Mouse (Mus musculus) cortical plate, adult 2 months (tissue): ENCODE results near the gene Tmem51. TPM values are rescaled to one million over a fixed set of nuclear protein-coding genes. Genes with fewer than 3 reads are reported as not detected.
"Not testable (repeated sequence)": the region's sequence is repeated elsewhere in the genome, so short reads cannot be mapped to it uniquely, and the experiment has no call there.

Experiments used
- H3K27ac ChIP-seq: fragments of 200-500 bp; 2 replicates; pipeline ENCODE4 v1.5.1; 2012; ENCODE audit warnings: low read length, control low read depth, inconsistent platforms; ENCODE audit not compliant: insufficient read depth
- H3K4me1 ChIP-seq: fragments of 200-500 bp; 2 replicates; pipeline ENCODE4 v1.6.1; 2011; ENCODE audit warnings: low read length; ENCODE audit not compliant: control insufficient read depth, insufficient read depth
- H3K4me3 ChIP-seq: fragments of 200-500 bp; 2 replicates; pipeline ENCODE4 v1.5.1; 2011; ENCODE audit warnings: mild to moderate bottlenecking, low read length, control low read depth; ENCODE audit not compliant: insufficient read depth
- CTCF ChIP-seq: fragments of 200-500 bp; IDR thresholded peaks from 2 replicates; pipeline ENCODE4 v1.5.1; 2011; ENCODE audit warnings: mild to moderate bottlenecking, control low read depth, low read length; ENCODE audit not compliant: insufficient read depth; ENCODE audit errors: extremely low read depth
- POLR2A ChIP-seq: fragments of 200-500 bp; IDR thresholded peaks from 2 replicates; pipeline ENCODE4 v1.6.1; 2011; ENCODE audit warnings: mild to moderate bottlenecking, low read length, control low read depth; ENCODE audit not compliant: insufficient read depth; ENCODE audit errors: extremely low read depth
- polyA plus RNA-seq: library from polyadenylated mRNA; depleted of rRNA; stranded (reverse); fragments of >200 nt; gene quantifications from 2 replicates; pipeline ENCODE4 v1.2.3, GENCODE M21; 2012

Gene Tmem51
- polyA plus RNA-seq, 1 experiment: 8.4 TPM

- TF ChIP-seq POLR2A: no peak
- TF ChIP-seq CTCF: no peak
- H3K4me1 ChIP-seq: no peaks in the 10 kb centered on the region
- H3K27ac ChIP-seq: no peak overlapping the region
- no peak overlapping the region for H3K4me3 ChIP-seq
Observed at GRCm38 (mm10) chr4:142052391-142053132, 31.5 kb downstream of the Tmem51 start.

- not testable (repeated sequence) for H3K27ac ChIP-seq, H3K4me1 ChIP-seq, H3K4me3 ChIP-seq
Observed at GRCm38 (mm10) chr4:142051883-142052282, 32.2 kb downstream of the Tmem51 start.

GRCm38 (mm10) chr4:142049963-142050362, 34.1 kb downstream of the Tmem51 start:
- TF ChIP-seq CTCF (no peak), POLR2A (no peak)
- Histone ChIP-seq H3K27ac (no peak overlapping the region), H3K4me1 (no peaks in the 10 kb centered on the region), H3K4me3 (no peak overlapping the region)

GRCm38 (mm10) chr4:142048391-142048790, 35.7 kb downstream of the Tmem51 start:
- H3K27ac ChIP-seq: no peak overlapping the region
- TF ChIP-seq CTCF: no peak
- no peak for TF ChIP-seq POLR2A
- H3K4me3 ChIP-seq: no peak overlapping the region
- no peaks in the 10 kb centered on the region for H3K4me1 ChIP-seq

GRCm38 (mm10) chr4:142047005-142047404, 37.1 kb downstream of the Tmem51 start:
- H3K4me3 ChIP-seq: no peak overlapping the region
- TF ChIP-seq POLR2A (no peak), CTCF (no peak)
- no peaks in the 10 kb centered on the region for H3K4me1 ChIP-seq
- no peak overlapping the region for H3K27ac ChIP-seq

GRCm38 (mm10) chr4:142046496-142046895, 37.6 kb downstream of the Tmem51 start:
- no peaks in the 10 kb centered on the region for H3K4me1 ChIP-seq
- H3K27ac ChIP-seq: no peak overlapping the region
- TF ChIP-seq CTCF (no peak), POLR2A (no peak)
- no peak overlapping the region for H3K4me3 ChIP-seq

- Histone ChIP-seq H3K27ac (no peak overlapping the region), H3K4me1 (no peaks in the 10 kb centered on the region)
- TF ChIP-seq CTCF (no peak), POLR2A (no peak)
Observed at GRCm38 (mm10) chr4:142045595-142046163, 38.4 kb downstream of the Tmem51 start.

GRCm38 (mm10) chr4:142044452-142044851, 39.7 kb downstream of the Tmem51 start:
- H3K27ac ChIP-seq: no peak overlapping the region
- H3K4me3 ChIP-seq: no peak overlapping the region
- TF ChIP-seq CTCF: no peak
- no peak for TF ChIP-seq POLR2A
- H3K4me1 ChIP-seq: no peaks in the 10 kb centered on the region

More at GRCm38 (mm10) chr4:142045595-142046163, 38.4 kb downstream of the Tmem51 start:
- H3K4me3 ChIP-seq: no peak overlapping the region

- TF ChIP-seq CTCF (no peak), POLR2A (no peak)
- Histone ChIP-seq H3K27ac (no peak overlapping the region), H3K4me3 (no peak overlapping the region), H3K4me1 (0 out of 2 replicates have a peak, but pooled peaks cover 2% of the 10 kb centered on the region)
Observed at GRCm38 (mm10) chr4:142039662-142040353, 44.3 kb downstream of the Tmem51 start.

- Histone ChIP-seq H3K4me3 (no peak overlapping the region), H3K4me1 (0 out of 2 replicates have a peak, but pooled peaks cover 2% of the 10 kb centered on the region), H3K27ac (no peak overlapping the region)
- TF ChIP-seq POLR2A (no peak), CTCF (no peak)
Observed at GRCm38 (mm10) chr4:142037897-142038296, 46.2 kb downstream of the Tmem51 start.
